Mouse (Mus musculus): ENCODE measurements at regions not wholly inside any gene's neighbourhood (a gene's known extent, or its start where the extent isn't known, plus 50 kb on each side); places are given as distances from the start of the nearest gene placed in this dataset.
A peak's percentile ranks its signal among the peaks of the same experiment; 100 is the strongest.

GRCm38 (mm10) chr1:34739621-34740020 is 103.2 kb downstream of the Fam168b start:
- DNase-seq = no peak

GRCm38 (mm10) chr1:34740891-34741290 is 102.0 kb downstream of the Fam168b start:
- no peak for DNase-seq

- DNase-seq = no peak
Observed at GRCm38 (mm10) chr1:34742234-34742633, 100.6 kb downstream of the Fam168b start.

GRCm38 (mm10) chr1:34745881-34746280 is 97.0 kb downstream of the Fam168b start:
- DNase-seq = no peak

GRCm38 (mm10) chr1:34749161-34750040 is 93.5 kb downstream of the Fam168b start:
- no peak for DNase-seq

- DNase-seq = peak; percentile 38
Observed at GRCm38 (mm10) chr1:34750061-34751054, 92.5 kb downstream of the Fam168b start.

- no peak for DNase-seq
Observed at GRCm38 (mm10) chr1:34751128-34751527, 91.7 kb downstream of the Fam168b start.

- DNase-seq = no peak
Observed at GRCm38 (mm10) chr1:34753581-34753980, 89.3 kb downstream of the Fam168b start.

GRCm38 (mm10) chr1:34760547-34760946 is 82.3 kb downstream of the Fam168b start:
- no peak for DNase-seq

GRCm38 (mm10) chr1:34761436-34761835 is 81.4 kb downstream of the Fam168b start:
- DNase-seq = no peak

- DNase-seq = no peak
Observed at GRCm38 (mm10) chr1:34761870-34762269, 81.0 kb downstream of the Fam168b start.

Measured in adrenal gland, postnatal 25 days (tissue).